ENCODE assay signal across 7 mouse cellular contexts in the genomic region with DNA sequence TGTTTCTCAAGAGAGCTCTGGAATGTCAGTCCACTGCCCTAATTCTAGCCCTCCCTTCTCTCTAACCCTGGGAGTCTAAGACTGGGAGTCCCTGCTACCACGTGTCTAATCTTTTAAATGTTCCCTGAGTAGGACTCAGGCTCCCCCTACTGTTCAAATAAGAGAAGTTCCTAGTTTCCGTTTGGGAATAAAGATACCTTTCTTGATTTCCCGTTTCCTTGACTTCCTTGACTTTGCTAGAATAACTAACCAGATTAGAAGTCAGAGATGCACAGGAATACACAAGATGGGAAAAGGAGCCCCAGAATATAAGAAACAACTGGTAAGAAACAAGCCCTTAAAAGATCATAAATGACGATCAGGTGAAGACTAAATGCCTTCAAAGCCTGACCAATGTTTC. TPM values are rescaled to one million over a fixed set of nuclear protein-coding genes. Genes with fewer than 3 reads are reported as not detected.
A peak's percentile ranks its signal among the peaks of the same experiment; 100 is the strongest.
DNase-seq lines count a peak whose midpoint lies in the region; ATAC-seq and TF ChIP-seq lines count a peak whose summit lies in the region.

No protein-coding gene starts in this region.

- ATAC-seq in common myeloid progenitor, adult 5-6 weeks (replicated peaks; ENCODE audit: low read depth, poor library complexity, severe bottlenecking): 0 out of 2 replicates have a peak, but pooled peaks have one; percentile 16
- no peak for ATAC-seq in heart, postnatal 0 days (ENCODE audit: insufficient read depth, low read depth)

- peaks cover 2% of the 10 kb centered on the region for H3K4me1 ChIP-seq in spleen, adult 2 months (ENCODE audit: control insufficient read depth, insufficient read depth, insufficient read length)
- H3K4me1 ChIP-seq in heart, postnatal 0 days (ENCODE audit: control insufficient read depth, insufficient read depth): peaks cover 5% of the 10 kb centered on the region; the same call in 1 of the 2 replicates

- peak overlapping the region; percentile 88; the same call in 1 of the 2 replicates for H3K27ac ChIP-seq in spleen, adult 2 months (ENCODE audit: insufficient read depth, low read length)
- H3K27ac ChIP-seq in heart, postnatal 0 days (ENCODE audit: low read depth): peak overlapping the region; percentile 94

- H3K9ac ChIP-seq in heart, postnatal 0 days (replicated peaks; ENCODE audit: low read depth, low read length): peak overlapping the region; percentile 60

- H3K4me3 ChIP-seq in spleen, adult 2 months (ENCODE audit: extremely low read depth, insufficient read depth, insufficient read length): no peak overlapping the region; the same call in 1 of the 2 replicates
- peak overlapping the region; percentile 72 for H3K4me3 ChIP-seq in heart, postnatal 0 days (ENCODE audit: low read depth, low read length)

- WGBS in spleen, adult 2 months: 1% methylated on average over 4 of the region's 4 CpGs
- WGBS in heart, postnatal 0 days: 8% methylated on average over 4 of the region's 4 CpGs

- no peak for TF ChIP-seq CTCF in spleen, adult 2 months (IDR thresholded peaks at IDR 0.05; ENCODE audit: extremely low read depth, insufficient read depth, insufficient read length, insufficient replicate concordance)
- TF ChIP-seq CTCF in heart, postnatal 0 days (IDR thresholded peaks at IDR 0.05; ENCODE audit: low read depth): peak; percentile 80

- TF ChIP-seq EP300 in heart, postnatal 0 days (IDR thresholded peaks at IDR 0.05; ENCODE audit: low read depth): no peak

- H3K4me2 ChIP-seq in heart, postnatal 0 days (ENCODE audit: low read depth, low read length): peak overlapping the region; percentile 82

- no peaks in the 10 kb centered on the region for H3K9me3 ChIP-seq in heart, postnatal 0 days (replicated peaks; ENCODE audit: control insufficient read depth, low read length)

- peaks cover 25% of the 10 kb centered on the region for H3K36me3 ChIP-seq in spleen, adult 2 months (ENCODE audit: control insufficient read depth, insufficient read depth, low read length)
- peaks cover 38% of the 10 kb centered on the region for H3K36me3 ChIP-seq in heart, postnatal 0 days (replicated peaks; ENCODE audit: control insufficient read depth, insufficient read depth, low read length)

- DNase-seq in spleen, adult 2 months (ENCODE audit: low read depth in 1 of 2, low spot score in 2 of 2): no peak
- no peak for DNase-seq in spleen, postnatal 14 days (ENCODE audit: low spot score in 2 of 2)
- DNase-seq in heart, postnatal 0 days (ENCODE audit: low spot score): peak; percentile 91
- DNase-seq in lung, postnatal 10 days: peak; percentile 59
- DNase-seq in yolk sac, embryonic 10.5 days (ENCODE audit: low spot score): peak; percentile 43
- no peak for DNase-seq in right cerebral cortex, postnatal 36 days (ENCODE audit: low spot score in 2 of 2)

- TF ChIP-seq POLR2A in spleen, adult 2 months (IDR thresholded peaks at IDR 0.05; ENCODE audit: low read depth, low read length): no peak

- no peaks in the 10 kb centered on the region for H3K27me3 ChIP-seq in spleen, adult 2 months (ENCODE audit: control insufficient read depth, insufficient read depth, low read length)
- H3K27me3 ChIP-seq in heart, postnatal 0 days (ENCODE audit: control insufficient read depth, insufficient read depth, low read length): no peaks in the 10 kb centered on the region

RNA-seq across cellular contexts. Expression of gene Zc3h10, which starts 1.2 kb away (rescaled TPM):
- polyA plus RNA-seq in spleen, adult 2 months (2012; rRNA removed): 17.4 and 19.9 TPM in 2 replicates
- total RNA-seq in common myeloid progenitor, adult 5-6 weeks (2017): 8.6 and 10.6 TPM in 2 replicates
- total RNA-seq in heart, postnatal 0 days (2014; rRNA removed; ENCODE audit: low replicate concordance): 13.8 and 24.4 TPM in 2 replicates
- 6.1 and 8.1 TPM in 2 replicates for polyA plus RNA-seq in heart, postnatal 0 days (2015; fragmentation: Nextera tagmentation; extraction: Ambion mirVana)

RNA-seq across cellular contexts. Expression of gene Rpl41, which starts 2.7 kb away (rescaled TPM):
- polyA plus RNA-seq in spleen, adult 2 months (2012; rRNA removed): 2,135 and 2,270 TPM in 2 replicates
- total RNA-seq in common myeloid progenitor, adult 5-6 weeks (2017): 3,010 and 3,037 TPM in 2 replicates
- total RNA-seq in heart, postnatal 0 days (2014; rRNA removed; ENCODE audit: low replicate concordance): 577 and 617 TPM in 2 replicates
- 2,108 and 2,189 TPM in 2 replicates for polyA plus RNA-seq in heart, postnatal 0 days (2015; fragmentation: Nextera tagmentation; extraction: Ambion mirVana)

RNA-seq across cellular contexts. Expression of gene Pa2g4, which starts 19.4 kb away (rescaled TPM):
- polyA plus RNA-seq in spleen, adult 2 months (2012; rRNA removed): 16.8 and 18.9 TPM in 2 replicates
- 385 and 532 TPM in 2 replicates for total RNA-seq in common myeloid progenitor, adult 5-6 weeks (2017)
- total RNA-seq in heart, postnatal 0 days (2014; rRNA removed; ENCODE audit: low replicate concordance): 50.2 and 58.2 TPM in 2 replicates
- polyA plus RNA-seq in heart, postnatal 0 days (2015; fragmentation: Nextera tagmentation; extraction: Ambion mirVana): 72.4 and 74.3 TPM in 2 replicates

RNA-seq across cellular contexts. Expression of gene Esyt1, which starts 20.7 kb away (rescaled TPM):
- 121 and 148 TPM in 2 replicates for polyA plus RNA-seq in spleen, adult 2 months (2012; rRNA removed)
- 70.9 and 76.6 TPM in 2 replicates for total RNA-seq in common myeloid progenitor, adult 5-6 weeks (2017)
- 38.2 and 41.5 TPM in 2 replicates for total RNA-seq in heart, postnatal 0 days (2014; rRNA removed; ENCODE audit: low replicate concordance)
- 12.6 and 13.0 TPM in 2 replicates for polyA plus RNA-seq in heart, postnatal 0 days (2015; fragmentation: Nextera tagmentation; extraction: Ambion mirVana)

RNA-seq across cellular contexts. Expression of gene Erbb3, which starts 43.1 kb away (rescaled TPM):
- 1.6 TPM in 2 replicates for polyA plus RNA-seq in spleen, adult 2 months (2012; rRNA removed)
- 1.0 and 1.8 TPM in 2 replicates for total RNA-seq in common myeloid progenitor, adult 5-6 weeks (2017)
- total RNA-seq in heart, postnatal 0 days (2014; rRNA removed; ENCODE audit: low replicate concordance): 6.9 and 10.6 TPM in 2 replicates
- 3.0 and 3.1 TPM in 2 replicates for polyA plus RNA-seq in heart, postnatal 0 days (2015; fragmentation: Nextera tagmentation; extraction: Ambion mirVana)

Comparison
In these comparisons a context has a peak if more than half of its experiments do, and no peak if none do; other contexts are left out.
1. DNase-seq: peak in heart, postnatal 0 days (single experiment), lung, postnatal 10 days (single experiment) and yolk sac, embryonic 10.5 days (single experiment); none in spleen, adult 2 months (0 of 2), spleen, postnatal 14 days (0 of 2) and right cerebral cortex, postnatal 36 days (0 of 2).